Mouse (Mus musculus): ENCODE data around the gene Gzmm. TPM values are rescaled to one million over a fixed set of nuclear protein-coding genes. Genes with fewer than 3 reads are reported as not detected.
A peak's percentile ranks its signal among the peaks of the same experiment; 100 is the strongest.

Gzmm gene
- polyA plus RNA-seq, 1 experiment from 2014 or later = 0.65 TPM

- Histone ChIP-seq H3K27me3 (replicated peaks) (peaks cover 58% of the 10 kb centered on the region), H3K9me3 (no peaks in the 10 kb centered on the region), H3K4me3 (peak overlapping the region; percentile 56), H3K4me2 (replicated peaks) (peak overlapping the region; percentile 96), H3K36me3 (no peaks in the 10 kb centered on the region), H3K27ac (no peak overlapping the region), H3K9ac (0 out of 2 replicates have a peak overlapping the region, but pooled peaks have one; percentile 65), H3K4me1 (peaks cover 21% of the 10 kb centered on the region)
- 4% methylated on average over 43 of the region's 43 CpGs for WGBS
- no peak; the same call in 1 of the 2 replicates for ATAC-seq (ENCODE audit: low FRiP score, low read depth)
These were observed 29.0 kb downstream of the Gzmm start for GRCm38 (mm10) chr10:79717640-79718357.

DNA sequence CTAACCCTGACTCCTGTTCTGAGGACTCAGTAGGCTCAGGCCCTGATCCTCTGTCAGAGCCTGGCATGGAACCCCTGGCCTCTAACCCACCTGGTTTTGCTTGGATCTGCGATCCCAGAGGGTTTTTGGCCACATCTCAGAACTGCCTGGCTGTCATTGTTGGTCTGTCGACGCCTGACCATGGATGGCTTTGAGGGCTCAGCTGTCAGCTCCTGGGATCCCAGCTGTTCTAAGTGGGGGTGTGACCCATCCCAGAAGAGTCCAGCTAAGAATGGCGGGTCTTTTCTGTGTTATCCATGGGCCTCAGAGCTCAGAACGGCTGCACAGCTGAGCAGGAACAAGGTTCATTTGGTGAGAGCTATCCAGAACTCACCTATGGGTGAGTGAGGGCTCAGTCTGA lies 32.3 kb downstream of the Gzmm start:
- Histone ChIP-seq H3K27ac (no peak overlapping the region), H3K36me3 (no peaks in the 10 kb centered on the region), H3K4me1 (peaks cover 20% of the 10 kb centered on the region), H3K27me3 (replicated peaks) (peaks cover 39% of the 10 kb centered on the region), H3K9me3 (no peaks in the 10 kb centered on the region), H3K4me2 (replicated peaks) (no peak overlapping the region), H3K4me3 (no peak overlapping the region), H3K9ac (no peak overlapping the region)
- 72% methylated on average over 5 of the region's 5 CpGs for WGBS
- no peak for ATAC-seq (ENCODE audit: low FRiP score, low read depth)

- Histone ChIP-seq H3K36me3 (no peaks in the 10 kb centered on the region), H3K4me1 (0 out of 2 replicates have a peak, but pooled peaks cover 2% of the 10 kb centered on the region), H3K4me3 (no peak overlapping the region), H3K9ac (no peak overlapping the region), H3K27me3 (replicated peaks) (peaks cover 19% of the 10 kb centered on the region), H3K9me3 (no peaks in the 10 kb centered on the region), H3K27ac (no peak overlapping the region), H3K4me2 (replicated peaks) (no peak overlapping the region)
- WGBS = 67% methylated on average over 6 of the region's 6 CpGs
- ATAC-seq (ENCODE audit: low FRiP score, low read depth) = no peak
These were observed 34.2 kb downstream of the Gzmm start for GRCm38 (mm10) chr10:79723047-79723446.

GRCm38 (mm10) chr10:79723692-79724091 lies 34.9 kb downstream of the Gzmm start:
- Histone ChIP-seq H3K27me3 (replicated peaks) (peaks cover 13% of the 10 kb centered on the region), H3K9ac (no peak overlapping the region), H3K4me2 (replicated peaks) (no peak overlapping the region), H3K4me3 (no peak overlapping the region), H3K4me1 (no peaks in the 10 kb centered on the region), H3K9me3 (no peaks in the 10 kb centered on the region), H3K36me3 (no peaks in the 10 kb centered on the region), H3K27ac (no peak overlapping the region)
- WGBS = 88% methylated on average over 7 of the region's 7 CpGs
- no peak for ATAC-seq (ENCODE audit: low FRiP score, low read depth)

DNA sequence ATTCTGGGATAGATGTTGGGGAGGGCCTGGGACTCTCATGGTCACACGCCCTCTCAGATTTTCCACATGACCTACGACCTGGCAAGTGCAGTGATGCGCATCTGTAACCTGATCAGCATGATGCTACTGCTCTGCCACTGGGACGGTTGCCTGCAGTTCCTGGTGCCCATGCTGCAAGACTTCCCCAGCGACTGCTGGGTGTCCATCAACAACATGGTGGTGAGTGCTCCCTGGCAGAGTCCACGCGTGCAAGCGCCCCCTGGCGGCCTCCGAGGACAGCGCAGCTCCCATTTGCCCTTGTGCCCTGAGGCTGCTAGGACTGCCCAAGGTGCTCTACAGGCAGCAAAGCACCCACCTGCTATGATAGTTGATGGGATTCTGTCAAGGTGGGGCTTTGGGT lies 37.3 kb downstream of the Gzmm start:
- H3K4me2 ChIP-seq (replicated peaks) = no peak overlapping the region
- H3K9me3 ChIP-seq = no peaks in the 10 kb centered on the region
- no peak overlapping the region for H3K27ac ChIP-seq
- no peaks in the 10 kb centered on the region for H3K27me3 ChIP-seq (replicated peaks)
- 34% methylated on average over 11 of the region's 11 CpGs for WGBS
- H3K9ac ChIP-seq = no peak overlapping the region
- no peaks in the 10 kb centered on the region for H3K4me1 ChIP-seq
- H3K4me3 ChIP-seq = no peak overlapping the region
- no peak for ATAC-seq (ENCODE audit: low FRiP score, low read depth)
- no peaks in the 10 kb centered on the region for H3K36me3 ChIP-seq

DNA sequence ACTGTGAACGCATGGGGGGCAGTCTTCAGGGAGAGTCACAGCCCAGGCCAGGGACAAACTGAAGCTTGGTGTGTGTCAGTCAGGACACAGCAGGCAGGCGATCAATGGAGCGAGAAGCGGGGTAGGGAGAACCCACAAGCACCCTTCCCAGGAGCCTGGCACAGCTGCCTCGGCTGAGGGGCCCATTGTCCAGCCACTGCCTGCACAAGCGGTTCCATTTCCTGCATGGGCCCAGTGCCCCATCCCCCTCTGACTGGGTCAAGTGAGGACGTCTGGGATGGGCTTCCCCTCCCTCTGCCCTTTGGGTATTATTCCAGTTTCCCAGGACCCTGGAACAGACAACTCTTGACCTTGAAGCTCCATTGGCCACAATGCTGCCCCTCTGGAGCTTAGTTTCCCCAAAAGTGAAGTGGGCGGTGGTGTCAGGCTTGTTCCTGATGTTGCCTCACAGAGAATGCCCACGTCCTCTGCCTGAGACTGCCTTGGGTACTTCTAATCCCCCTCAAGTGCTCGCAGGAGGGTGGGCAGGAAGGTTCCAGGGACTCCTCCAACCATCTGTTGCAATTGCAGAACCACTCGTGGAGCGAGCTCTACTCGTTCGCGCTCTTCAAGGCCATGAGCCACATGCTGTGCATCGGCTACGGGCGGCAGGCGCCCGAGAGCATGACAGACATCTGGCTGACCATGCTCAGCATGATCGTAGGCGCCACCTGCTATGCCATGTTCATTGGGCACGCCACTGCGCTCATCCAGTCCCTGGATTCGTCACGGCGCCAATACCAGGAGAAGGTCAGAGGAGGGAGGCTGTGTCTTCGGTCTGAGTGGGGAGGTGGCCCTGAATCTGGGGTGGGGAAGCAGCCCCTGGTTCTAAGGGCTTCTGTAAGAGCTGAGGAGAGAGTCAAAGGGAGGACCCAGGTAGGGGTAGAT lies 39.8 kb downstream of the Gzmm start:
- WGBS = 74% methylated on average over 28 of the region's 28 CpGs
- no peaks in the 10 kb centered on the region for H3K9me3 ChIP-seq
- no peak for ATAC-seq (ENCODE audit: low FRiP score, low read depth)

GRCm38 (mm10) chr10:79729357-79729965 lies 40.6 kb downstream of the Gzmm start:
- no peak for ATAC-seq (ENCODE audit: low FRiP score, low read depth)
- 88% methylated on average over 13 of the region's 13 CpGs for WGBS
- no peaks in the 10 kb centered on the region for H3K9me3 ChIP-seq
- H3K27ac ChIP-seq = no peak overlapping the region
- H3K9ac ChIP-seq = no peak overlapping the region
- no peak overlapping the region for H3K4me3 ChIP-seq
- no peaks in the 10 kb centered on the region for H3K27me3 ChIP-seq (replicated peaks)
- H3K36me3 ChIP-seq = peaks cover 18% of the 10 kb centered on the region; the same call in 1 of the 2 replicates
- no peaks in the 10 kb centered on the region for H3K4me1 ChIP-seq
- H3K4me2 ChIP-seq (replicated peaks) = no peak overlapping the region

More for the DNA sequence above, 39.8 kb downstream of the Gzmm start:
- Histone ChIP-seq H3K27ac (no peak overlapping the region), H3K36me3 (peaks cover 9% of the 10 kb centered on the region; the same call in 1 of the 2 replicates), H3K4me1 (no peaks in the 10 kb centered on the region), H3K4me3 (no peak overlapping the region), H3K9ac (no peak overlapping the region), H3K4me2 (replicated peaks) (no peak overlapping the region), H3K27me3 (replicated peaks) (no peaks in the 10 kb centered on the region)

DNA sequence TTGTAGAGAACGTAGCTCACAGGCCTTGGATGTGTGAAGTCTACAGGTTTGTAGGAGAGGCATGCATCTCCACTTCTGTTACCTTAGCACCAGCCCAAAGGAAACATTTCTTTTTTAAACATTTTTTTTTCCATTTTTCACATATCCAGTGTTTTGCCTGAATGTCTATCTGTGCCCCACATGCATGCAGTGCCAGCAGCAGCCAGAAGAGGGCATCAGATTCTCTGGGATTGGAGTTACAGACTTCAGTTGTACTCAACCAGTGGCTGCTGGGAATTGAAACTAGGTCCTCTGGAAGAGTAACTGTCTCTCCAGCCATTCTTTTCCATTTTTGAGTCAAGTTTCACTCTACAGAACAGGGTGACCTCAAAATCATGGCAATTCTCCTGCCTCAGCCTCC lies 43.7 kb downstream of the Gzmm start:
- Histone ChIP-seq H3K4me3 (no peak overlapping the region), H3K27ac (no peak overlapping the region), H3K4me1 (no peaks in the 10 kb centered on the region), H3K4me2 (replicated peaks) (no peak overlapping the region), H3K36me3 (peaks cover 49% of the 10 kb centered on the region), H3K9ac (no peak overlapping the region), H3K27me3 (replicated peaks) (peaks cover 19% of the 10 kb centered on the region), H3K9me3 (peaks cover 23% of the 10 kb centered on the region; the same call in 1 of the 2 replicates)
- WGBS = 100% methylated on average over 1 of the region's 1 CpGs
- ATAC-seq (ENCODE audit: low FRiP score, low read depth) = no peak

- Histone ChIP-seq H3K9ac (no peak overlapping the region), H3K9me3 (peaks cover 35% of the 10 kb centered on the region), H3K27me3 (replicated peaks) (peaks cover 19% of the 10 kb centered on the region), H3K4me1 (no peaks in the 10 kb centered on the region), H3K36me3 (peaks cover 62% of the 10 kb centered on the region), H3K4me3 (no peak overlapping the region), H3K27ac (no peak overlapping the region), H3K4me2 (replicated peaks) (no peak overlapping the region)
- no peak for ATAC-seq (ENCODE audit: low FRiP score, low read depth)
- WGBS = 93% methylated on average over 15 of the region's 15 CpGs
These were observed 45.0 kb downstream of the Gzmm start for GRCm38 (mm10) chr10:79733847-79734246.

DNA sequence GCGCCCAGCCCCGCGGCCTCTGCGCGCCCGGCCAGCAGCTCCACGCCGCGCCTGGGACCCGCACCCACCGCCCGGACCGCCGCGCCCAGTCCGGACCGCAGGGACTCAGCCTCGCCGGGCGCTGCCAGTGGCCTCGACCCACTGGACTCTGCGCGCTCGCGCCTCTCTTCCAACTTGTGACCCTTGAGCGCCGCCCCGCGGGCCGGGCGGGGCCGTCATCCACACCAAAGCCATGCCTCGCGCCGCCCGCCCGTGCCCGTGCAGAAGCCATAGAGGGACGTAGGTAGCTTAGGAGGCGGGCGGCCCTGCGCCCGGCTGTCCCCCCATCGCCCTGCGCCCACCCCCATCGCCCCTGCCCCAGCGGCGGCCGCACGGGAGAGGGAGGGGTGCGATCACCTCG lies 46.5 kb downstream of the Gzmm start:
- ATAC-seq (ENCODE audit: low FRiP score, low read depth) = no peak
- no peaks in the 10 kb centered on the region for H3K4me1 ChIP-seq
- no peak overlapping the region for H3K4me3 ChIP-seq
- H3K9me3 ChIP-seq = peaks cover 50% of the 10 kb centered on the region
- H3K9ac ChIP-seq = no peak overlapping the region
- peak overlapping the region; percentile 36 for H3K4me2 ChIP-seq (replicated peaks)
- WGBS = 26% methylated on average over 48 of the region's 52 CpGs
- H3K27me3 ChIP-seq (replicated peaks) = peaks cover 19% of the 10 kb centered on the region
- peaks cover 77% of the 10 kb centered on the region for H3K36me3 ChIP-seq
- 0 out of 2 replicates have a peak overlapping the region, but pooled peaks have one; percentile 10 for H3K27ac ChIP-seq

DNA sequence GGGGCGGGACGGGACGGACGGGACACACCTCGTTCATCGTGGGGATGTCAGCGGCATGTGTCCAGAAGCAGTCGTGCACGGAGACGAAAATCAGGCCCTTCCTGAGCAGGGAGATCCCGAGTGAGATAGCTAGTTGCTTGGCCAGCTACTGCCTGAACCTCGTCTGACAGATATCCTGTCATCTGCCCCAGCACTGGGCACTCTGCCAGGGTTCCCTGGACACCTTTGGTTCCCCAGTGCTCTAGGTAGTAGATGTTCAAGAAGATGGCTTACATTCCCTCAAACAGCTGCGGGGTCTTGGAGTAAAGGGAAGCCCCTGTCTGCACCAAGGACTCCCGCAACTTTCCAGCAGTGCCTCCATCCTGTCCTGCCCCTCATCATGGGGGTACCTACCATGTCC lies 47.9 kb downstream of the Gzmm start:
- no peak overlapping the region for H3K27ac ChIP-seq
- H3K27me3 ChIP-seq (replicated peaks) = peaks cover 19% of the 10 kb centered on the region
- H3K4me2 ChIP-seq (replicated peaks) = no peak overlapping the region
- no peaks in the 10 kb centered on the region for H3K4me1 ChIP-seq
- no peak overlapping the region for H3K9ac ChIP-seq
- 92% methylated on average over 14 of the region's 14 CpGs for WGBS
- H3K36me3 ChIP-seq = peaks cover 91% of the 10 kb centered on the region
- peaks cover 53% of the 10 kb centered on the region for H3K9me3 ChIP-seq
- H3K4me3 ChIP-seq = no peak overlapping the region
- no peak for ATAC-seq (ENCODE audit: low FRiP score, low read depth)

- H3K4me1 ChIP-seq = no peaks in the 10 kb centered on the region
- no peak overlapping the region for H3K4me3 ChIP-seq
- no peak for ATAC-seq (ENCODE audit: low FRiP score, low read depth)
- H3K36me3 ChIP-seq = peaks cover 98% of the 10 kb centered on the region
- WGBS = 87% methylated on average over 10 of the region's 10 CpGs
- peaks cover 53% of the 10 kb centered on the region for H3K9me3 ChIP-seq
- peaks cover 19% of the 10 kb centered on the region for H3K27me3 ChIP-seq (replicated peaks)
- H3K4me2 ChIP-seq (replicated peaks) = no peak overlapping the region
- no peak overlapping the region for H3K9ac ChIP-seq
- H3K27ac ChIP-seq = no peak overlapping the region
These were observed 49.4 kb downstream of the Gzmm start for GRCm38 (mm10) chr10:79738259-79738658.
